Mouse (Mus musculus): ENCODE measurements around the gene Thbs4. TPM values are rescaled to one million over a fixed set of nuclear protein-coding genes. Genes with fewer than 3 reads are reported as not detected.
"Not testable (repeated sequence)": the region's sequence is repeated elsewhere in the genome, so short reads cannot be mapped to it uniquely, and the experiment has no call there.

Gene Thbs4
- polyA plus RNA-seq (2015; fragmentation: Nextera tagmentation; extraction: Ambion mirVana): 0.06 and 0.19 TPM in 2 replicates

- H3K27me3 ChIP-seq (ENCODE audit: insufficient read depth, low read length): peaks cover 27% of the 10 kb centered on the region
- no peak within 1 kb of the TSS for H3K27ac ChIP-seq (ENCODE audit: low read depth)
- DNase-seq (peak; percentile 15), ATAC-seq (no peak)
- 10% methylated on average over 29 of the region's 45 CpGs for WGBS (ENCODE audit: insufficient replicate concordance)
- H3K9ac ChIP-seq (replicated peaks): no peak within 1 kb of the TSS
- no peaks in the 10 kb centered on the region for H3K36me3 ChIP-seq (replicated peaks; ENCODE audit: insufficient read depth, low read length)
- TF ChIP-seq CTCF (IDR thresholded peaks at IDR 0.05; ENCODE audit: low read depth): 0 out of 2 replicates have a peak, but pooled peaks have one; percentile 4
- TF ChIP-seq EP300 (IDR thresholded peaks at IDR 0.05; ENCODE audit: low read depth): no peak
- peaks cover 5% of the 10 kb centered on the region; the same call in 1 of the 2 replicates for H3K4me1 ChIP-seq (ENCODE audit: insufficient read depth)
- no peaks in the 10 kb centered on the region for H3K9me3 ChIP-seq (ENCODE audit: low read length)
- peak within 1 kb of the TSS; percentile 17; the same call in 1 of the 2 replicates for H3K4me3 ChIP-seq (ENCODE audit: low read depth, low read length)
- peak within 1 kb of the TSS; percentile 47; the same call in 1 of the 2 replicates for H3K4me2 ChIP-seq (ENCODE audit: low read depth, low read length)
Measured at GRCm38 (mm10) chr13:92794462-92795214, at the start of gene Thbs4. Gene Thbs4 (minus strand): TSS chr13:92794818.

GRCm38 (mm10) chr13:92833162-92833561 lies 38.5 kb upstream of the Thbs4 start:
- no peak overlapping the region for H3K9ac ChIP-seq (replicated peaks)
- H3K27me3 ChIP-seq (ENCODE audit: insufficient read depth, low read length): no peaks in the 10 kb centered on the region; the same call in 1 of the 2 replicates
- no peaks in the 10 kb centered on the region for H3K4me1 ChIP-seq (ENCODE audit: insufficient read depth)
- H3K36me3 ChIP-seq (replicated peaks; ENCODE audit: insufficient read depth, low read length): no peaks in the 10 kb centered on the region
- H3K4me3 ChIP-seq (ENCODE audit: low read depth, low read length): no peak overlapping the region
- H3K9me3 ChIP-seq (ENCODE audit: low read length): no peaks in the 10 kb centered on the region
- H3K27ac ChIP-seq (ENCODE audit: low read depth): no peak overlapping the region
- TF ChIP-seq EP300 (IDR thresholded peaks at IDR 0.05; ENCODE audit: low read depth): no peak
- no peak for TF ChIP-seq CTCF (IDR thresholded peaks at IDR 0.05; ENCODE audit: low read depth)
- no peak overlapping the region for H3K4me2 ChIP-seq (ENCODE audit: low read depth, low read length)
- no peak for ATAC-seq
- 77% methylated on average over 4 of the region's 4 CpGs for WGBS (ENCODE audit: insufficient replicate concordance)
- DNase-seq: no peak

GRCm38 (mm10) chr13:92828820-92829219 lies 34.2 kb upstream of the Thbs4 start:
- WGBS (ENCODE audit: insufficient replicate concordance): 32% methylated on average over 10 of the region's 10 CpGs
- ATAC-seq: no peak
- H3K27ac ChIP-seq (ENCODE audit: low read depth): no peak overlapping the region
- H3K4me1 ChIP-seq (ENCODE audit: insufficient read depth): no peaks in the 10 kb centered on the region
- no peaks in the 10 kb centered on the region for H3K36me3 ChIP-seq (replicated peaks; ENCODE audit: insufficient read depth, low read length)
- H3K27me3 ChIP-seq (ENCODE audit: insufficient read depth, low read length): no peaks in the 10 kb centered on the region; the same call in 1 of the 2 replicates
- no peaks in the 10 kb centered on the region for H3K9me3 ChIP-seq (ENCODE audit: low read length)
- H3K9ac ChIP-seq (replicated peaks): no peak overlapping the region
- peak overlapping the region; percentile 27; the same call in 1 of the 2 replicates for H3K4me2 ChIP-seq (ENCODE audit: low read depth, low read length)
- DNase-seq: no peak
- TF ChIP-seq EP300 (IDR thresholded peaks at IDR 0.05; ENCODE audit: low read depth) (no peak), CTCF (IDR thresholded peaks at IDR 0.05; ENCODE audit: low read depth) (no peak)
- no peak overlapping the region for H3K4me3 ChIP-seq (ENCODE audit: low read depth, low read length)

- no peak overlapping the region for H3K4me2 ChIP-seq (ENCODE audit: low read depth, low read length)
- WGBS (ENCODE audit: insufficient replicate concordance): 68% methylated on average over 3 of the region's 3 CpGs
- no peak overlapping the region for H3K9ac ChIP-seq (replicated peaks)
- no peaks in the 10 kb centered on the region for H3K4me1 ChIP-seq (ENCODE audit: insufficient read depth)
- no peaks in the 10 kb centered on the region for H3K36me3 ChIP-seq (replicated peaks; ENCODE audit: insufficient read depth, low read length)
- TF ChIP-seq EP300 (IDR thresholded peaks at IDR 0.05; ENCODE audit: low read depth) (no peak), CTCF (IDR thresholded peaks at IDR 0.05; ENCODE audit: low read depth) (no peak)
- H3K4me3 ChIP-seq (ENCODE audit: low read depth, low read length): no peak overlapping the region
- H3K27me3 ChIP-seq (ENCODE audit: insufficient read depth, low read length): no peaks in the 10 kb centered on the region
- H3K27ac ChIP-seq (ENCODE audit: low read depth): no peak overlapping the region
- no peaks in the 10 kb centered on the region for H3K9me3 ChIP-seq (ENCODE audit: low read length)
- ATAC-seq (no peak), DNase-seq (no peak)
Measured at GRCm38 (mm10) chr13:92817357-92817756, 22.7 kb upstream of the Thbs4 start.

- no peaks in the 10 kb centered on the region for H3K4me1 ChIP-seq (ENCODE audit: insufficient read depth)
- H3K27ac ChIP-seq (ENCODE audit: low read depth): no peak overlapping the region
- WGBS (ENCODE audit: insufficient replicate concordance): 62% methylated on average over 5 of the region's 5 CpGs
- no peak overlapping the region for H3K4me3 ChIP-seq (ENCODE audit: low read depth, low read length)
- no peak overlapping the region for H3K4me2 ChIP-seq (ENCODE audit: low read depth, low read length)
- H3K9me3 ChIP-seq (ENCODE audit: low read length): no peaks in the 10 kb centered on the region
- H3K9ac ChIP-seq (replicated peaks): no peak overlapping the region
- no peak for DNase-seq
- H3K36me3 ChIP-seq (replicated peaks; ENCODE audit: insufficient read depth, low read length): no peaks in the 10 kb centered on the region
- no peaks in the 10 kb centered on the region for H3K27me3 ChIP-seq (ENCODE audit: insufficient read depth, low read length)
- no peak for ATAC-seq
- TF ChIP-seq EP300 (IDR thresholded peaks at IDR 0.05; ENCODE audit: low read depth) (no peak), CTCF (IDR thresholded peaks at IDR 0.05; ENCODE audit: low read depth) (no peak)
Measured at GRCm38 (mm10) chr13:92816329-92816728, 21.7 kb upstream of the Thbs4 start.

GRCm38 (mm10) chr13:92810592-92810991 lies 16.0 kb upstream of the Thbs4 start:
- WGBS (ENCODE audit: insufficient replicate concordance): 76% methylated on average over 1 of the region's 1 CpGs
- not testable (repeated sequence) for DNase-seq; H3K4me3 ChIP-seq (ENCODE audit: low read depth, low read length); H3K4me1 ChIP-seq (ENCODE audit: insufficient read depth); H3K27me3 ChIP-seq (ENCODE audit: insufficient read depth, low read length); H3K9ac ChIP-seq (replicated peaks); H3K27ac ChIP-seq (ENCODE audit: low read depth); H3K36me3 ChIP-seq (replicated peaks; ENCODE audit: insufficient read depth, low read length); H3K9me3 ChIP-seq (ENCODE audit: low read length); ATAC-seq; H3K4me2 ChIP-seq (ENCODE audit: low read depth, low read length)
